Mouse (Mus musculus) NIH3T3 (cell line): ENCODE results near the gene Hus1b.

ENCODE experiments used
- DNase-seq: peaks from one replicate; pipeline ENCODE4 v3.0.0-alpha.2; 2012; ENCODE audit warnings: low read depth

The Hus1b gene

GRCm38 (mm10) chr13:30949181-30949580 lies 1.6 kb upstream of the Hus1b start:
- no peak for DNase-seq

- no peak for DNase-seq
These were observed 430 bp downstream of the Hus1b start for GRCm38 (mm10) chr13:30947129-30947528.

- DNase-seq: no peak
These were observed 1.8 kb downstream of the Hus1b start for GRCm38 (mm10) chr13:30945788-30946187.

- peak; percentile 5 for DNase-seq
These were observed 14.6 kb downstream of the Hus1b start for GRCm38 (mm10) chr13:30932972-30933371.

GRCm38 (mm10) chr13:30931613-30932012 lies 15.9 kb downstream of the Hus1b start:
- peak; percentile 3 for DNase-seq

GRCm38 (mm10) chr13:30929119-30929518 lies 18.4 kb downstream of the Hus1b start:
- no peak for DNase-seq

GRCm38 (mm10) chr13:30924269-30924668 lies 23.3 kb downstream of the Hus1b start:
- no peak for DNase-seq

- no peak for DNase-seq
These were observed 25.6 kb downstream of the Hus1b start for GRCm38 (mm10) chr13:30921914-30922313.

GRCm38 (mm10) chr13:30913757-30914156 lies 33.8 kb downstream of the Hus1b start:
- peak; percentile 15 for DNase-seq

- no peak for DNase-seq
These were observed 34.5 kb downstream of the Hus1b start for GRCm38 (mm10) chr13:30913028-30913427.

GRCm38 (mm10) chr13:30911931-30912625 lies 35.5 kb downstream of the Hus1b start:
- DNase-seq: no peak

GRCm38 (mm10) chr13:30910889-30911288 lies 36.7 kb downstream of the Hus1b start:
- no peak for DNase-seq

GRCm38 (mm10) chr13:30902286-30902685 lies 45.3 kb downstream of the Hus1b start:
- no peak for DNase-seq

GRCm38 (mm10) chr13:30901387-30902041 lies 46.0 kb downstream of the Hus1b start:
- peak; percentile 39 for DNase-seq
